20 mouse cellular contexts compared by ENCODE assay signal in genomic region chr5:127496895-127497294, GRCm38 (mm10).
DNase-seq lines count a peak whose midpoint lies in the region; ATAC-seq and TF ChIP-seq lines count a peak whose summit lies in the region.
"Had no signal": no experiment of that assay in that cellular context is flagged by ENCODE, and none has a peak within 500 bp of the region (broad histone marks: within the 10 kb centered on the region; RNA-seq: fewer than 3 reads in every experiment).

No protein-coding gene starts in this region.

- TF ChIP-seq CTCF in intestine, postnatal 0 days (IDR thresholded peaks at IDR 0.05; ENCODE audit: low read depth), result no peak

- no peak overlapping the region for H3K4me3 ChIP-seq in limb, embryonic 14.5 days (replicated peaks; ENCODE audit: low read length)
- no peak overlapping the region for H3K4me3 ChIP-seq in intestine, postnatal 0 days (ENCODE audit: low read depth, low read length)
- H3K4me3 ChIP-seq: liver, embryonic 12.5 days; midbrain, embryonic 12.5 days; stomach, embryonic 15.5 days had no signal

- H3K4me1 ChIP-seq in limb, embryonic 14.5 days (ENCODE audit: control insufficient read depth, insufficient read depth, low read length), result no peaks in the 10 kb centered on the region
- no peaks in the 10 kb centered on the region for H3K4me1 ChIP-seq in intestine, postnatal 0 days (replicated peaks; ENCODE audit: control insufficient read depth, insufficient read depth, low read length)
- H3K4me1 ChIP-seq: liver, embryonic 12.5 days; stomach, embryonic 15.5 days had no signal

- H3K9ac ChIP-seq in limb, embryonic 14.5 days (ENCODE audit: low read depth, low read length, severe bottlenecking), result no peak overlapping the region
- H3K9ac ChIP-seq in intestine, postnatal 0 days (ENCODE audit: low read depth, low read length), result no peak overlapping the region
- H3K9ac ChIP-seq: liver, embryonic 12.5 days; midbrain, embryonic 12.5 days; stomach, embryonic 15.5 days had no signal

- DNase-seq in frontal cortex, postnatal 25 days (ENCODE audit: low spot score in 2 of 2), result no peak
- DNase-seq in right cerebral cortex, postnatal 25 days, result peak; percentile 6
- no peak for DNase-seq in right cerebral cortex, adult 18-20 months
- DNase-seq in limb, embryonic 14.5 days (ENCODE audit: low spot score), result peak; percentile 40
- DNase-seq in gastrocnemius, postnatal 10 days, result no peak
- DNase-seq: adrenal gland, postnatal 25 days; cerebellum, postnatal 25 days; gastrocnemius, postnatal 25 days; heart, postnatal 36 days; kidney, adult 11 months; kidney, postnatal 14 days; lung, postnatal 14 days; spleen, adult 18-20 months had no signal

- no peaks in the 10 kb centered on the region for H3K36me3 ChIP-seq in limb, embryonic 14.5 days (ENCODE audit: control insufficient read depth, insufficient read depth, low read length)
- H3K36me3 ChIP-seq in intestine, postnatal 0 days (ENCODE audit: control insufficient read depth, insufficient read depth), result no peaks in the 10 kb centered on the region
- H3K36me3 ChIP-seq: liver, embryonic 12.5 days; midbrain, embryonic 12.5 days; stomach, embryonic 15.5 days had no signal

- H3K27me3 ChIP-seq in limb, embryonic 14.5 days (ENCODE audit: control insufficient read depth, insufficient read depth, low read length), result no peaks in the 10 kb centered on the region
- H3K27me3 ChIP-seq in intestine, postnatal 0 days (replicated peaks; ENCODE audit: control insufficient read depth, insufficient read depth, low read length), result no peaks in the 10 kb centered on the region
- H3K27me3 ChIP-seq: liver, embryonic 12.5 days; midbrain, embryonic 12.5 days; stomach, embryonic 15.5 days had no signal

- no peaks in the 10 kb centered on the region for H3K9me3 ChIP-seq in limb, embryonic 14.5 days (ENCODE audit: control insufficient read depth, low read length)
- no peaks in the 10 kb centered on the region for H3K9me3 ChIP-seq in intestine, postnatal 0 days (ENCODE audit: control insufficient read depth)
- H3K9me3 ChIP-seq: midbrain, embryonic 12.5 days; stomach, embryonic 15.5 days had no signal

- H3K4me2 ChIP-seq in limb, embryonic 14.5 days (replicated peaks; ENCODE audit: low read depth, low read length, severe bottlenecking), result no peak overlapping the region
- no peak overlapping the region for H3K4me2 ChIP-seq in intestine, postnatal 0 days (replicated peaks; ENCODE audit: low read depth)
- H3K4me2 ChIP-seq: heart, embryonic 11.5 days; liver, embryonic 12.5 days; midbrain, embryonic 12.5 days; stomach, embryonic 15.5 days had no signal

- WGBS in limb, embryonic 14.5 days, result 57% methylated on average over 7 of the region's 7 CpGs
- 51% methylated on average over 7 of the region's 7 CpGs for WGBS in intestine, postnatal 0 days

- H3K27ac ChIP-seq in limb, embryonic 14.5 days (replicated peaks; ENCODE audit: low read depth, low read length), result no peak overlapping the region
- H3K27ac ChIP-seq in intestine, postnatal 0 days (ENCODE audit: low read depth, low read length), result no peak overlapping the region
- H3K27ac ChIP-seq: liver, embryonic 12.5 days; midbrain, embryonic 12.5 days; stomach, embryonic 15.5 days had no signal

- TF ChIP-seq POLR2A in limb, embryonic 14.5 days (IDR thresholded peaks at IDR 0.05; ENCODE audit: borderline replicate concordance, extremely low read depth, insufficient read depth, insufficient read length), result no peak

- ATAC-seq in frontal cortex, adult (ENCODE audit: low TSS enrichment), result peak; percentile 48; the same call in 1 of the 2 replicates
- ATAC-seq in limb, embryonic 14.5 days (ENCODE audit: low FRiP score, low read depth), result peak; percentile 41; the same call in 1 of the 2 replicates
- ATAC-seq in intestine, postnatal 0 days, result no peak
- ATAC-seq: activated CD4-positive, CD25-positive, alpha-beta regulatory T cell, adult 4 months; liver, embryonic 12.5 days had no signal

Comparison
In these comparisons a context has a peak if more than half of its experiments do, and no peak if none do; other contexts are left out.
1. DNase-seq: peak in right cerebral cortex, postnatal 25 days (single experiment) and limb, embryonic 14.5 days (single experiment); none in frontal cortex, postnatal 25 days (0 of 2), right cerebral cortex, adult 18-20 months (single experiment) and gastrocnemius, postnatal 10 days (single experiment).